8 mouse cellular contexts compared by ENCODE assay signal in the genomic region with DNA sequence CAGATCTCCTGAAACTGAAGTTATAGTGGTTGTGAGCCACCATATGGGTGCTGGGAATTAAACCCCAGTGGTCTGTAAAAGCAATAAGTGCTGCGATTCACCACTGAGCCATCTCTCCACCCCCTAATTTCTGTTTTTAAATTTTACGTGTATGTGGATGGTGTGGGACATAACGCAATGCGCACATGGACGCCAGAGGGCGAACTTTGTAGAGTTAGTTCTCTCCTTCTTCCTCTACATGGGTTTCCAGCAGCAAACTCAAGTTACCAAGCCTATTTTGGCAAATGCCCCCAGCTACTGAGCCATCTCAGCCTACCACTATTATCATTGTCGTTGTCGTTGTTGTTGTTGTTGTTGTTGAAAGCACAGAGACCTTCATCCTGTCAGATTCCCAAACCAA. TPM values are rescaled to one million over a fixed set of nuclear protein-coding genes. Genes with fewer than 3 reads are reported as not detected.
A peak's percentile ranks its signal among the peaks of the same experiment; 100 is the strongest.
DNase-seq lines count a peak whose midpoint lies in the region; ATAC-seq and TF ChIP-seq lines count a peak whose summit lies in the region.

No protein-coding gene starts in this region.

- no peak overlapping the region; the same call in 1 of the 2 replicates for H3K4me3 ChIP-seq in left cerebral cortex, adult 2 months
- H3K4me3 ChIP-seq in forebrain, embryonic 16.5 days (replicated peaks; ENCODE audit: low read length) = peak overlapping the region; percentile 40
- peak overlapping the region; percentile 21 for H3K4me3 ChIP-seq in hindbrain, embryonic 14.5 days (replicated peaks; ENCODE audit: low read length)
- H3K4me3 ChIP-seq in limb, embryonic 13.5 days = peak overlapping the region; percentile 45
- peak overlapping the region; percentile 32; the same call in 1 of the 2 replicates for H3K4me3 ChIP-seq in midbrain, embryonic 13.5 days (replicated peaks)

- intact Hi-C loops in left cerebral cortex, adult 2 months (cut with DNase I) = loop anchor here (5.0 kb wide), 1 partner anchor 185 kb away; no protein-coding TSS in a partner anchor

- WGBS in forebrain, embryonic 16.5 days = 21% methylated on average over 8 of the region's 8 CpGs
- WGBS in hindbrain, embryonic 14.5 days = 24% methylated on average over 8 of the region's 8 CpGs
- 11% methylated on average over 8 of the region's 8 CpGs for WGBS in limb, embryonic 13.5 days
- WGBS in midbrain, embryonic 13.5 days = 14% methylated on average over 8 of the region's 8 CpGs

- TF ChIP-seq CTCF in left cerebral cortex, adult 2 months (IDR thresholded peaks at IDR 0.05) = peak; percentile 62

- H3K9me3 ChIP-seq in forebrain, embryonic 16.5 days (ENCODE audit: control insufficient read depth, low read length) = no peaks in the 10 kb centered on the region
- H3K9me3 ChIP-seq in hindbrain, embryonic 14.5 days (ENCODE audit: control insufficient read depth, low read length) = no peaks in the 10 kb centered on the region
- H3K9me3 ChIP-seq in limb, embryonic 13.5 days = no peaks in the 10 kb centered on the region
- no peaks in the 10 kb centered on the region for H3K9me3 ChIP-seq in midbrain, embryonic 13.5 days

- H3K4me2 ChIP-seq in forebrain, embryonic 16.5 days (ENCODE audit: low read length) = peak overlapping the region; percentile 56
- H3K4me2 ChIP-seq in hindbrain, embryonic 14.5 days (replicated peaks) = peak overlapping the region; percentile 46
- H3K4me2 ChIP-seq in limb, embryonic 13.5 days (replicated peaks) = peak overlapping the region; percentile 66
- H3K4me2 ChIP-seq in midbrain, embryonic 13.5 days (replicated peaks) = peak overlapping the region; percentile 55

- ATAC-seq in forebrain, embryonic 16.5 days = peak; percentile 47; the same call in 1 of the 2 replicates
- ATAC-seq in hindbrain, embryonic 14.5 days (ENCODE audit: low FRiP score) = no peak
- ATAC-seq in limb, embryonic 13.5 days (ENCODE audit: low FRiP score, low read depth) = no peak
- ATAC-seq in midbrain, embryonic 13.5 days = no peak

- H3K4me1 ChIP-seq in forebrain, embryonic 16.5 days (replicated peaks; ENCODE audit: control insufficient read depth, insufficient read depth, low read length) = peaks cover 15% of the 10 kb centered on the region
- peaks cover 16% of the 10 kb centered on the region for H3K4me1 ChIP-seq in hindbrain, embryonic 14.5 days (replicated peaks; ENCODE audit: control insufficient read depth, insufficient read depth, low read length)
- H3K4me1 ChIP-seq in limb, embryonic 13.5 days = peaks cover 17% of the 10 kb centered on the region
- peaks cover 21% of the 10 kb centered on the region for H3K4me1 ChIP-seq in midbrain, embryonic 13.5 days (replicated peaks)

- peak overlapping the region; percentile 49; the same call in 1 of the 2 replicates for H3K9ac ChIP-seq in forebrain, embryonic 16.5 days (replicated peaks; ENCODE audit: low read depth, low read length)
- peak overlapping the region; percentile 32; the same call in 1 of the 2 replicates for H3K9ac ChIP-seq in hindbrain, embryonic 14.5 days
- no peak overlapping the region; the same call in 1 of the 2 replicates for H3K9ac ChIP-seq in limb, embryonic 13.5 days
- no peak overlapping the region for H3K9ac ChIP-seq in midbrain, embryonic 13.5 days (replicated peaks)

- peak in 1 of 2 experiments; percentile 54 for DNase-seq in left cerebral cortex, adult 2 months (ENCODE audit: extremely low spot score in 1 of 2, low spot score in 2 of 2)
- DNase-seq in left cerebral cortex, adult 11 months (ENCODE audit: low spot score) = no peak
- peak; percentile 72 for DNase-seq in adrenal gland, postnatal 14 days
- DNase-seq in hindbrain, embryonic 14.5 days (ENCODE audit: low spot score) = peak; percentile 69
- peak; percentile 88 for DNase-seq in testis, postnatal 10 days (ENCODE audit: low spot score)

- H3K36me3 ChIP-seq in forebrain, embryonic 16.5 days (ENCODE audit: control insufficient read depth, insufficient read depth) = no peaks in the 10 kb centered on the region
- H3K36me3 ChIP-seq in hindbrain, embryonic 14.5 days (replicated peaks; ENCODE audit: control insufficient read depth, insufficient read depth) = peaks cover 8% of the 10 kb centered on the region
- H3K36me3 ChIP-seq in limb, embryonic 13.5 days = no peaks in the 10 kb centered on the region
- peaks cover 6% of the 10 kb centered on the region for H3K36me3 ChIP-seq in midbrain, embryonic 13.5 days

- 0 out of 2 replicates have a peak, but pooled peaks cover 2% of the 10 kb centered on the region for H3K27me3 ChIP-seq in forebrain, embryonic 16.5 days (replicated peaks; ENCODE audit: control insufficient read depth, insufficient read depth, low read length)
- no peaks in the 10 kb centered on the region for H3K27me3 ChIP-seq in hindbrain, embryonic 14.5 days (ENCODE audit: control insufficient read depth, insufficient read depth, low read length)
- H3K27me3 ChIP-seq in limb, embryonic 13.5 days = peaks cover 30% of the 10 kb centered on the region
- peaks cover 7% of the 10 kb centered on the region; the same call in 1 of the 2 replicates for H3K27me3 ChIP-seq in midbrain, embryonic 13.5 days

- H3K27ac ChIP-seq in left cerebral cortex, adult 2 months = no peak overlapping the region; the same call in 1 of the 2 replicates
- H3K27ac ChIP-seq in forebrain, embryonic 16.5 days (ENCODE audit: low read length) = no peak overlapping the region
- no peak overlapping the region for H3K27ac ChIP-seq in hindbrain, embryonic 14.5 days
- no peak overlapping the region for H3K27ac ChIP-seq in limb, embryonic 13.5 days
- H3K27ac ChIP-seq in midbrain, embryonic 13.5 days = no peak overlapping the region; the same call in 1 of the 2 replicates

RNA-seq across cellular contexts. Expression of a gene that starts 10.5 kb away (rescaled TPM):
- 10 to 100 TPM; 19.2 to 19.3 TPM for total RNA-seq in left cerebral cortex, adult 2 months (2021)
- total RNA-seq in adrenal gland, postnatal 14 days (2021) = 64.7 and 97.7 TPM in 2 replicates
- polyA plus RNA-seq in forebrain, embryonic 16.5 days (2015; fragmentation: Nextera tagmentation; extraction: Ambion mirVana) = 7.3 and 9.6 TPM in 2 replicates
- 10.3 and 10.6 TPM in 2 replicates for polyA plus RNA-seq in hindbrain, embryonic 14.5 days (2014; fragmentation: Nextera tagmentation; extraction: Ambion mirVana)
- polyA plus RNA-seq in limb, embryonic 13.5 days (2015; fragmentation: Nextera tagmentation; extraction: Ambion mirVana) = 134 and 150 TPM in 2 replicates
- 6.8 and 7.1 TPM in 2 replicates for polyA plus RNA-seq in midbrain, embryonic 13.5 days (2015; fragmentation: Nextera tagmentation; extraction: Ambion mirVana)

RNA-seq across cellular contexts. Expression of a gene that starts 57.2 kb away (rescaled TPM):
- total RNA-seq in left cerebral cortex, adult 2 months (2021) = 1,000 to 10,000 TPM; 1,191 to 1,224 TPM
- 462 and 482 TPM in 2 replicates for total RNA-seq in adrenal gland, postnatal 14 days (2021)
- polyA plus RNA-seq in forebrain, embryonic 16.5 days (2015; fragmentation: Nextera tagmentation; extraction: Ambion mirVana) = 870 and 902 TPM in 2 replicates
- polyA plus RNA-seq in hindbrain, embryonic 14.5 days (2014; fragmentation: Nextera tagmentation; extraction: Ambion mirVana) = 429 and 481 TPM in 2 replicates
- 155 and 168 TPM in 2 replicates for polyA plus RNA-seq in limb, embryonic 13.5 days (2015; fragmentation: Nextera tagmentation; extraction: Ambion mirVana)
- polyA plus RNA-seq in midbrain, embryonic 13.5 days (2015; fragmentation: Nextera tagmentation; extraction: Ambion mirVana) = 627 and 632 TPM in 2 replicates

Comparison
In these comparisons a context has a peak if more than half of its experiments do, and no peak if none do; other contexts are left out.
1. H3K9ac ChIP-seq: peak in forebrain, embryonic 16.5 days (single experiment) and hindbrain, embryonic 14.5 days (single experiment); none in limb, embryonic 13.5 days (single experiment) and midbrain, embryonic 13.5 days (single experiment).
2. RNA of a gene that starts 10.5 kb away (polyA plus RNA-seq): 134 to 150 TPM in limb, embryonic 13.5 days; 10.3 to 10.6 TPM in hindbrain, embryonic 14.5 days, 7.3 to 9.6 TPM in forebrain, embryonic 16.5 days and 6.8 to 7.1 TPM in midbrain, embryonic 13.5 days; every median in the first group is over 10 times any median in the second.
3. Peak in every context shown above with its lines, with median percentiles within 50 percentile points of each other: H3K4me2 ChIP-seq.